8 mouse cellular contexts compared by ENCODE assay signal in the genomic region with DNA sequence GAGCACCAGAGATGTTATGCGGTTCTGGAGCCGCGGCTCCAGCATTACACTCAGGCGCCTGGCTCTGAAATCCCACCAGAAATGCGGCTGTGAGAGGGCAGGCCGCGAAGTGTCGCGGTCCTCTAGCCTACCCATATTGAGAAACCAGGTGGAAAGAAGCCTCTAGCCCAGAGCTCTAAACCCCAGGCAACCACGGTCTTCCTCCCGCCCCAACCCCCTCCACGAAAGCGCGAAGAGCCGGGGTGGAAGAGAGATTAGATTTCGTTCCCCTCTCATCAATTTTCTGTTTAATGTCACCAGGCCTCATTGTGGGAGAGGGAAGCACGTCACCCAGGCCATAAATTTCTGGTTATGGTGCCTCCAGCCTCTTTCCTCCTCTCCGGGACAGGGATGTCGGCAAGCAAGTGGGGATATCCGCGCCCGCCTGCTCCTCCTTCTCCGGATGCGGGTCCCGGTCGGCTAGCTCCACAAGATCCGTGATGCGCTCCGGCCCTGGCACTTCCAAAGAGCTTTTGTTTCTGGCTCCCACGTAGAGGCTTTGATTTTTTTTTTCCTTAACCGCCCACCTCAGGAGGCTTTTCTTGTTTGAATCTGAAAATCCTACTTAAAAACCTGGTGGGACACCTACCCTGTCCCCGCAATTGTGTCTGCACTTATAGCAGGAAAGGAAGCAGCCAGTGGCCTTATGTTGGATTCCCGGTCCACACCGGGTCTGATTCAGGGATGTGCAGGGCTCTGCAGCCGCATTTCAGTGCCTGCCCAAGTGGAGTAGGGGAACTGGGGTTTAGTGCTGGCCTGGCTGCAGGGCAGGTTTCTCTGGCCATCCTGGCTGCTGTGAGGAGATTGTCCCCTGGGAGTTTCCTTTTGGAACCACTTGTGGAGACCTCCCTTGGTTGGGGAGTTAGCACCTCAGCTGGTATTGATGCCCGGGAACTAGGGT. TPM values are rescaled to one million over a fixed set of nuclear protein-coding genes. Genes with fewer than 3 reads are reported as not detected.
A peak's percentile ranks its signal among the peaks of the same experiment; 100 is the strongest.
DNase-seq lines count a peak whose midpoint lies in the region; ATAC-seq and TF ChIP-seq lines count a peak whose summit lies in the region.

No protein-coding gene starts in this region.

- peak overlapping the region; percentile 36 for H3K4me3 ChIP-seq in ES-Bruce4 (ENCODE audit: low read depth, low read length)
- H3K4me3 ChIP-seq in forebrain, embryonic 11.5 days (ENCODE audit: low read depth, low read length), result peak overlapping the region; percentile 24
- peak overlapping the region; percentile 16 for H3K4me3 ChIP-seq in intestine, postnatal 0 days (ENCODE audit: low read depth, low read length)
- no peak overlapping the region; the same call in 1 of the 2 replicates for H3K4me3 ChIP-seq in lung, postnatal 0 days (ENCODE audit: low read depth, low read length)

- H3K9ac ChIP-seq in ES-Bruce4 (ENCODE audit: low read depth, poor library complexity, severe bottlenecking), result peak overlapping the region; percentile 31
- H3K9ac ChIP-seq in forebrain, embryonic 11.5 days (ENCODE audit: low read length), result peak overlapping the region; percentile 63
- no peak overlapping the region for H3K9ac ChIP-seq in intestine, postnatal 0 days (ENCODE audit: low read depth, low read length)
- H3K9ac ChIP-seq in lung, postnatal 0 days (replicated peaks; ENCODE audit: low read depth), result 0 out of 2 replicates have a peak overlapping the region, but pooled peaks have one; percentile 0

- WGBS in forebrain, embryonic 11.5 days, result 4% methylated on average over 36 of the region's 36 CpGs
- WGBS in intestine, postnatal 0 days, result 42% methylated on average over 36 of the region's 36 CpGs
- WGBS in lung, postnatal 0 days, result 27% methylated on average over 36 of the region's 36 CpGs

- no peak overlapping the region for H3K27ac ChIP-seq in ES-Bruce4 (ENCODE audit: insufficient read depth, low read length)
- peak overlapping the region; percentile 37; the same call in 1 of the 2 replicates for H3K27ac ChIP-seq in forebrain, embryonic 11.5 days (ENCODE audit: low read depth, low read length)
- H3K27ac ChIP-seq in intestine, postnatal 0 days (ENCODE audit: low read depth, low read length), result peak overlapping the region; percentile 35; the same call in 1 of the 2 replicates
- peak overlapping the region; percentile 64 for H3K27ac ChIP-seq in lung, postnatal 0 days (ENCODE audit: low read length)

- DNase-seq in adrenal gland, adult 8-10 months, result peak; percentile 32
- DNase-seq in forebrain, embryonic 11.5 days (ENCODE audit: low spot score), result peak; percentile 75
- no peak for DNase-seq in lung, postnatal 0 days (ENCODE audit: low spot score)
- peak; percentile 66 for DNase-seq in yolk sac, embryonic 10.5 days (ENCODE audit: low spot score)
- DNase-seq in thymus, postnatal 0 days (ENCODE audit: low spot score), result no peak
- no peak for DNase-seq in adipocyte (ENCODE audit: low spot score)

- H3K4me2 ChIP-seq in forebrain, embryonic 11.5 days (ENCODE audit: low read depth, low read length, severe bottlenecking), result peak overlapping the region; percentile 54
- H3K4me2 ChIP-seq in intestine, postnatal 0 days (replicated peaks; ENCODE audit: low read depth), result peak overlapping the region; percentile 56
- peak overlapping the region; percentile 55 for H3K4me2 ChIP-seq in lung, postnatal 0 days (replicated peaks; ENCODE audit: low read depth, low read length)

- no peak for ATAC-seq in forebrain, embryonic 11.5 days (replicated peaks; ENCODE audit: low FRiP score)
- ATAC-seq in intestine, postnatal 0 days, result no peak
- ATAC-seq in lung, postnatal 0 days, result no peak

- no peak for TF ChIP-seq CTCF in ES-Bruce4 (IDR thresholded peaks at IDR 0.05; ENCODE audit: low read depth, low read length)
- no peak for TF ChIP-seq CTCF in intestine, postnatal 0 days (IDR thresholded peaks at IDR 0.05; ENCODE audit: low read depth)
- TF ChIP-seq CTCF in lung, postnatal 0 days (IDR thresholded peaks at IDR 0.05), result no peak

- 0 out of 2 replicates have a peak, but pooled peaks cover 6% of the 10 kb centered on the region for H3K36me3 ChIP-seq in ES-Bruce4 (ENCODE audit: control insufficient read depth, insufficient read depth, low read length, poor library complexity, severe bottlenecking)
- no peaks in the 10 kb centered on the region; the same call in 1 of the 2 replicates for H3K36me3 ChIP-seq in forebrain, embryonic 11.5 days (ENCODE audit: control insufficient read depth, insufficient read depth, low read length)
- H3K36me3 ChIP-seq in intestine, postnatal 0 days (ENCODE audit: control insufficient read depth, insufficient read depth), result no peaks in the 10 kb centered on the region
- no peaks in the 10 kb centered on the region for H3K36me3 ChIP-seq in lung, postnatal 0 days (ENCODE audit: insufficient read depth, low read length)

- no peak for TF ChIP-seq EP300 in ES-Bruce4 (IDR thresholded peaks at IDR 0.05; ENCODE audit: insufficient read depth, low read depth, low read length)
- TF ChIP-seq EP300 in lung, postnatal 0 days (IDR thresholded peaks at IDR 0.05), result no peak

- H3K9me3 ChIP-seq in ES-Bruce4 (replicated peaks; ENCODE audit: control insufficient read depth, insufficient read depth, low read length, poor library complexity, severe bottlenecking), result no peaks in the 10 kb centered on the region
- no peaks in the 10 kb centered on the region for H3K9me3 ChIP-seq in forebrain, embryonic 11.5 days (ENCODE audit: control insufficient read depth, low read length)
- H3K9me3 ChIP-seq in intestine, postnatal 0 days (ENCODE audit: control insufficient read depth), result no peaks in the 10 kb centered on the region
- H3K9me3 ChIP-seq in lung, postnatal 0 days (ENCODE audit: low read length), result no peaks in the 10 kb centered on the region

- no peaks in the 10 kb centered on the region for H3K27me3 ChIP-seq in ES-Bruce4 (ENCODE audit: control insufficient read depth, insufficient read depth, low read length, poor library complexity, severe bottlenecking)
- no peaks in the 10 kb centered on the region for H3K27me3 ChIP-seq in forebrain, embryonic 11.5 days (ENCODE audit: control insufficient read depth, insufficient read depth, low read length)
- no peaks in the 10 kb centered on the region for H3K27me3 ChIP-seq in intestine, postnatal 0 days (replicated peaks; ENCODE audit: control insufficient read depth, insufficient read depth, low read length)
- no peaks in the 10 kb centered on the region for H3K27me3 ChIP-seq in lung, postnatal 0 days (replicated peaks; ENCODE audit: insufficient read depth, low read length)

- peaks cover 2% of the 10 kb centered on the region for H3K4me1 ChIP-seq in ES-Bruce4 (ENCODE audit: control insufficient read depth, insufficient read depth, low read length)
- peaks cover 63% of the 10 kb centered on the region for H3K4me1 ChIP-seq in forebrain, embryonic 11.5 days (replicated peaks; ENCODE audit: control insufficient read depth, insufficient read depth, low read length)
- H3K4me1 ChIP-seq in intestine, postnatal 0 days (replicated peaks; ENCODE audit: control insufficient read depth, insufficient read depth, low read length), result peaks cover 42% of the 10 kb centered on the region
- H3K4me1 ChIP-seq in lung, postnatal 0 days (ENCODE audit: insufficient read depth, low read depth, low read length), result peaks cover 46% of the 10 kb centered on the region

- TF ChIP-seq POLR2A in ES-Bruce4 (IDR thresholded peaks at IDR 0.05; ENCODE audit: insufficient read depth, low read length), result no peak

RNA-seq across cellular contexts. Expression of a gene that starts 7.2 kb away (rescaled TPM):
- 21.2 and 21.6 TPM in 2 replicates for polyA plus RNA-seq in ES-Bruce4 (2011; ENCODE audit: insufficient read depth, insufficient read length, low read depth, missing spikeins)
- 10 to 100 TPM; 16.6 to 24.5 (median 19.5) TPM for total RNA-seq in adrenal gland, adult 8-10 months (2022)
- 25.2 and 30.3 TPM in 2 replicates for polyA plus RNA-seq in forebrain, embryonic 11.5 days (2014; fragmentation: Nextera tagmentation; extraction: Ambion mirVana)
- polyA plus RNA-seq in intestine, postnatal 0 days (2015; fragmentation: Nextera tagmentation; extraction: Ambion mirVana), result 3.1 and 4.2 TPM in 2 replicates
- 5.9 and 6.6 TPM in 2 replicates for polyA plus RNA-seq in lung, postnatal 0 days (2015; fragmentation: Nextera tagmentation; extraction: Ambion mirVana)
- polyA plus RNA-seq in thymus, postnatal 0 days (2015; fragmentation: Nextera tagmentation; extraction: Ambion mirVana), result 3.3 and 4.6 TPM in 2 replicates

Comparison
In these comparisons a context has a peak if more than half of its experiments do, and no peak if none do; other contexts are left out.
1. DNase-seq: peak in adrenal gland, adult 8-10 months (single experiment), forebrain, embryonic 11.5 days (single experiment) and yolk sac, embryonic 10.5 days (single experiment); none in lung, postnatal 0 days (single experiment), thymus, postnatal 0 days (single experiment) and adipocyte (single experiment).
2. Peak in every context shown above with its lines, with median percentiles within 50 percentile points of each other: H3K4me2 ChIP-seq.